Mouse (Mus musculus) splenic B cell, adult 2 months (primary cell): Measurements from ENCODE around the gene Sfr1.

Experiments
- DNase-seq: peaks from one replicate; pipeline ENCODE4 v3.0.0-alpha.2; 2011; ENCODE audit warnings: low read depth, low spot score
- H3K27me3 ChIP-seq: 2 replicates; pipeline ENCODE4 v1.6.1; 2012; ENCODE audit warnings: mild to moderate bottlenecking, low read length, moderate library complexity, mixed read lengths; ENCODE audit not compliant: control insufficient read depth, poor library complexity, insufficient read depth, severe bottlenecking
- H3K36me3 ChIP-seq: 2 replicates; pipeline ENCODE4 v1.6.1; 2012; ENCODE audit warnings: mild to moderate bottlenecking, low read length, moderate library complexity, mixed read lengths; ENCODE audit not compliant: control insufficient read depth, poor library complexity, insufficient read depth, severe bottlenecking

Sfr1 gene

GRCm38 (mm10) chr19:47722471-47722870, 9.0 kb upstream of the Sfr1 start:
- Histone ChIP-seq H3K27me3 (no peaks in the 10 kb centered on the region), H3K36me3 (no peaks in the 10 kb centered on the region)
- DNase-seq = no peak

- DNase-seq = no peak
- no peaks in the 10 kb centered on the region for H3K27me3 ChIP-seq
- no peaks in the 10 kb centered on the region for H3K36me3 ChIP-seq
These were observed 6.6 kb upstream of the Sfr1 start for GRCm38 (mm10) chr19:47724903-47725302.

- no peak for DNase-seq
- Histone ChIP-seq H3K27me3 (no peaks in the 10 kb centered on the region), H3K36me3 (no peaks in the 10 kb centered on the region)
These were observed 5.8 kb upstream of the Sfr1 start for GRCm38 (mm10) chr19:47725643-47726140.

- Histone ChIP-seq H3K27me3 (no peaks in the 10 kb centered on the region), H3K36me3 (peaks cover 13% of the 10 kb centered on the region)
- DNase-seq = peak; percentile 80
These were observed 801 bp upstream of the Sfr1 start for GRCm38 (mm10) chr19:47730691-47731070.

- H3K36me3 ChIP-seq = peaks cover 15% of the 10 kb centered on the region
- peak; percentile 82 for DNase-seq
- no peaks in the 10 kb centered on the region for H3K27me3 ChIP-seq
These were observed 449 bp downstream of the Sfr1 start for GRCm38 (mm10) chr19:47731931-47732330.

GRCm38 (mm10) chr19:47747072-47747471, 15.6 kb downstream of the Sfr1 start:
- no peak for DNase-seq
- Histone ChIP-seq H3K27me3 (no peaks in the 10 kb centered on the region), H3K36me3 (no peaks in the 10 kb centered on the region)

GRCm38 (mm10) chr19:47748950-47749349, 17.5 kb downstream of the Sfr1 start:
- Histone ChIP-seq H3K36me3 (no peaks in the 10 kb centered on the region), H3K27me3 (no peaks in the 10 kb centered on the region)
- DNase-seq = no peak

- Histone ChIP-seq H3K36me3 (no peaks in the 10 kb centered on the region), H3K27me3 (no peaks in the 10 kb centered on the region)
- no peak for DNase-seq
These were observed 18.9 kb downstream of the Sfr1 start for GRCm38 (mm10) chr19:47750391-47750790.

GRCm38 (mm10) chr19:47752456-47752855, 21.0 kb downstream of the Sfr1 start:
- H3K36me3 ChIP-seq = no peaks in the 10 kb centered on the region
- no peaks in the 10 kb centered on the region for H3K27me3 ChIP-seq
- DNase-seq = no peak

- DNase-seq = no peak
- Histone ChIP-seq H3K36me3 (no peaks in the 10 kb centered on the region), H3K27me3 (no peaks in the 10 kb centered on the region)
These were observed 22.4 kb downstream of the Sfr1 start for GRCm38 (mm10) chr19:47753921-47754320.

- H3K36me3 ChIP-seq = no peaks in the 10 kb centered on the region
- H3K27me3 ChIP-seq = no peaks in the 10 kb centered on the region
- peak; percentile 9 for DNase-seq
These were observed 23.4 kb downstream of the Sfr1 start for GRCm38 (mm10) chr19:47754931-47755330.

- peak; percentile 1 for DNase-seq
- H3K36me3 ChIP-seq = no peaks in the 10 kb centered on the region
- no peaks in the 10 kb centered on the region for H3K27me3 ChIP-seq
These were observed 24.1 kb downstream of the Sfr1 start for GRCm38 (mm10) chr19:47755625-47756024.

GRCm38 (mm10) chr19:47777847-47778246, 46.4 kb downstream of the Sfr1 start:
- H3K27me3 ChIP-seq = no peaks in the 10 kb centered on the region
- no peak for DNase-seq
- H3K36me3 ChIP-seq = no peaks in the 10 kb centered on the region

- DNase-seq = no peak
- H3K36me3 ChIP-seq = no peaks in the 10 kb centered on the region
- H3K27me3 ChIP-seq = no peaks in the 10 kb centered on the region
These were observed 48.7 kb downstream of the Sfr1 start for GRCm38 (mm10) chr19:47780145-47780544.

GRCm38 (mm10) chr19:47780972-47781371, 49.5 kb downstream of the Sfr1 start:
- Histone ChIP-seq H3K36me3 (no peaks in the 10 kb centered on the region), H3K27me3 (no peaks in the 10 kb centered on the region)
- DNase-seq = no peak

- H3K36me3 ChIP-seq = no peaks in the 10 kb centered on the region
- no peak for DNase-seq
- no peaks in the 10 kb centered on the region for H3K27me3 ChIP-seq
These were observed 52.4 kb downstream of the Sfr1 start for GRCm38 (mm10) chr19:47783898-47784297.
